Mouse (Mus musculus) ES-Bruce4 (cell line): ENCODE data around the gene Slc16a7.

Experiments used
- CTCF ChIP-seq: IDR thresholded peaks from one replicate; pipeline ENCODE4 v1.8.1; 2011; ENCODE audit warnings: low read depth, low read length
- EP300 ChIP-seq: IDR thresholded peaks from 2 replicates; pipeline ENCODE4 v1.6.1; 2011; ENCODE audit warnings: low read depth, low read length; ENCODE audit not compliant: insufficient read depth
- POLR2A ChIP-seq: IDR thresholded peaks from one replicate; pipeline ENCODE4 v1.8.1; 2011; ENCODE audit warnings: low read length; ENCODE audit not compliant: insufficient read depth

DNA sequence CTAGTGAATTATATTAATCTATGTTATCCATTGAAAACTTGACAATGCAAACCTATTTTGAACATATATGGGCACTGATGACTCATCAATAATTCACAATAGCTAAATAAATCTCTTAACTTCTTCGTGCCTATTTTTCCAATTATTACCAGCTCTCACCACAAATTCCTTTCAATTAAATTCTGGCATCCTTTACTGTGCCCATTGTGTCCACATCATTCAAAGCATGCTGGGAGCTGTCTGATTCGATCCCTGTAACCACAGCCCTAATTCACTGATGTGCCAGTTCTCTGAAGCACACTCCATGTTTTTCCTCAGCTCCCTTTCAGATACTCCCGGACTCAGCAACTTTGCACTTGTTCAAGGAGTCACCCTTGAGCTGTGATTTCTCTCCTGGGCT, 41.1 kb downstream of the Slc16a7 start:
- no peak for TF ChIP-seq POLR2A
- no peak for TF ChIP-seq CTCF
- no peak for TF ChIP-seq EP300
